Mouse (Mus musculus): ENCODE data around the gene Ptprg.

DNA sequence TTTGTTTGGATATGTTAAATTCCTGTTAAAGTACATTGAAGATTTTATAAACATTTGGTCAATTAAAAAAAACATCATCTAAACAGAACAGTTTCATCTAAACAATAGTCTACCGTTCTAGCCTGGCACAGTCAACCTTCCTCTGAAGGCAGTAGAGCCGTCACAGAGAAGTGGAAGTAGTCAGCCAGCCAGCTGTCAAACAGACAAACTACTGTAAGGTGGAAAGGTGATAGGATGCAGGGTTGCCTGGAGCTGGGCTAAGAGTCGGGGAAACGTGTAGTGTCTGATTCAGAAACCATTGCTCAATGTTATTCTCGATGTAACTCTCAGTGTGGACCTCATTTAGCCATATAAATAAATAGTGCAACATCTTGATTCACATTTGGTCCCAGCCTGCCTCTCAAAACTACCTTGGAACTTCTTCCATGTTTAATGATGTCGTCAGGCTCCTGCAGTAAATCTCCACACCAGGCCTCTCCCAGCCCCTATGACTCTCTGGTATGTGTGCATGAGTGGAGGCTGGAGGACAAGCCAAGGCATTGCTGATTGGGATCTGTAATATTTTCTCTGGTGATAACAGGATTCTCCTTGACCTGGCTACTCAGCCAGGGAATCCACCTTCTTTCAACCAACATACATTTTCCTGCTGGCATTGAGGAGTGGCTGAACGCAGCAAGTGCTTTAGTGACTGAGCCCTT is 178.0 kb downstream of the Ptprg start:
- TF ChIP-seq CTCF (IDR thresholded peaks at IDR 0.05) (no peak), EP300 (IDR thresholded peaks at IDR 0.05; ENCODE audit: insufficient read depth, low read depth, low read length) (no peak), POLR2A (IDR thresholded peaks at IDR 0.05; ENCODE audit: insufficient read depth, low read depth, low read length) (no peak)
